Mouse (Mus musculus) kidney, postnatal 0 days (tissue): Measurements from ENCODE around the gene Ccm2. TPM values are rescaled to one million over a fixed set of nuclear protein-coding genes. Genes with fewer than 3 reads are reported as not detected.
A peak's percentile ranks its signal among the peaks of the same experiment; 100 is the strongest.

Source experiments
- ATAC-seq: fragments of 200-750 bp; cut with Nextera tagmentation; replicated peaks from 2 replicates; pipeline ENCODE4 v1.8.0; 2017; ENCODE audit warnings: low read depth, moderate number of reproducible peaks, moderate TSS enrichment, moderate library complexity; ENCODE audit not compliant: low FRiP score
- DNase-seq: peaks from one replicate; pipeline ENCODE4 v3.0.0-alpha.2; 2016; ENCODE audit warnings: low spot score
- H3K27ac ChIP-seq: fragments of 300-500 bp; sonication (generic); 2 replicates; pipeline ENCODE4 v1.5.1; 2014; ENCODE audit warnings: mild to moderate bottlenecking
- H3K27me3 ChIP-seq: fragments of 300-500 bp; sonication (generic); 2 replicates; pipeline ENCODE4 v1.6.1; 2014; ENCODE audit warnings: low read length, mixed read lengths; ENCODE audit not compliant: insufficient read depth
- H3K36me3 ChIP-seq: fragments of 300-500 bp; sonication (generic); 2 replicates; pipeline ENCODE4 v1.6.1; 2014; ENCODE audit warnings: low read length, mixed read lengths; ENCODE audit not compliant: insufficient read depth
- H3K4me1 ChIP-seq: fragments of 300-500 bp; sonication (generic); replicated peaks from 2 replicates; pipeline ENCODE4 v1.6.1; 2014; ENCODE audit warnings: antibody characterized with exemption, low read length, mixed read lengths; ENCODE audit not compliant: insufficient read depth
- H3K4me2 ChIP-seq: fragments of 300-500 bp; sonication (generic); 2 replicates; pipeline ENCODE4 v1.6.1; 2014; ENCODE audit warnings: mild to moderate bottlenecking, low read length, moderate library complexity, mixed read lengths
- H3K4me3 ChIP-seq: fragments of 300-500 bp; sonication (generic); replicated peaks from 2 replicates; pipeline ENCODE4 v1.5.1; 2014; ENCODE audit warnings: low read depth, low read length
- H3K9ac ChIP-seq: fragments of 300-500 bp; sonication (generic); 2 replicates; pipeline ENCODE4 v1.6.1; 2014; ENCODE audit warnings: low read depth, low read length
- H3K9me3 ChIP-seq: fragments of 300-500 bp; sonication (generic); replicated peaks from 2 replicates; pipeline ENCODE4 v1.6.1; 2016; ENCODE audit warnings: low read length, inconsistent platforms, mixed read lengths
- CTCF ChIP-seq: IDR thresholded peaks from 2 replicates; pipeline ENCODE4 v1.5.1; 2016; ENCODE audit warnings: antibody characterized with exemption, low read depth, mild to moderate bottlenecking, moderate library complexity
- WGBS: fragments of 180-500 bp; shearing (Covaris S2); extraction: QIAGEN DNeasy Blood & Tissue Kit; methylation state at CpG from one replicate; pipeline ENCODE4 v1.1.7; 2014; 5-methylcytosine and 5-hydroxymethylcytosine counted together
- polyA plus RNA-seq: library from polyadenylated mRNA; unstranded; fragments of >200 nt; fragmentation: Nextera tagmentation; extraction: Ambion mirVana; gene quantifications from 2 replicates; pipeline ENCODE4 v1.2.1, GENCODE M21; 2015

Ccm2 gene
- polyA plus RNA-seq, 1 experiment from 2014 or later = 63.8 TPM

DNA sequence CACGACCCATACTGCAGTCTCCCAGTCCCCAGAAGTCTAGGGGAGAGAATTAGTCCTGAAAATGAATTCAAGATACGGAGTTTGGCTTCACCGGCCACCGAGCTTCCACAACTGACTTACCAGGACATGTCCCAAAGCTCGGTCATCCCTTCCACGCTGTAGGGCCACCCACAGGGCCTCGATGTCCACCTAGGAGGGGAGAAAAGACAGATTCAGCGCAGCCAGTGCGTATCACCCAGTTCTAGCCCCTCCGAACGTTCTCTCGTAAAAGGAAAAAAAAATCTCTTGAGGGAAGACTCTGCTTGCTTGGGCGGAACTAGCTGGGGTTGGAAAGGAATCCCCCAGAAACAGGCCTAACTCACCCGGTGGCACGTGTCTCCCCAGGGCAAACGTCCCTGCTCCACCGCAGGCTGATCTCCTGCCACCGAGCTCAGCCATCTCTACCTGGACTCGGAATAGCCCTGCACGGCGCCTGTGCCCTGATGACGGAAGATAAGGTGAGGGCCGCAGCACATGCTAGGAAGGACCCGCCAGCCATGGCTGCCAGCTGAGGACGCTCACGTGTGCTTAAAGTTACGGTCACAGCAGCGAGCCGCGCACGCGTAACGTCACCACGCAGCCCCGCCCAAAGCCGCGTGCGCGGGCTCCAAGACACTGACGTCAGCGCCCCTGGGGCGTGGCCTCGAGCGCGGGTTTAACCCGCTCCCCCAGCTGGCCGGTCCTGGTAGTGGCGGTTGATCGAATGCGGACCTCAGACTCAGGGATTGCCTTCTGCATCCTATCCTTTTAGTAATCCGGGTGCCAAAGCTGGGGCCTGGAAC is 18.3 kb upstream of the Ccm2 start:
- H3K9me3 ChIP-seq = no peaks in the 10 kb centered on the region
- H3K4me3 ChIP-seq = peak overlapping the region; percentile 46
- H3K4me2 ChIP-seq = peak overlapping the region; percentile 70
- no peaks in the 10 kb centered on the region for H3K27me3 ChIP-seq
- peaks cover 6% of the 10 kb centered on the region; the same call in 1 of the 2 replicates for H3K4me1 ChIP-seq
- under 1% methylated on average over 51 of the region's 51 CpGs for WGBS
- DNase-seq = peak; percentile 98
- ATAC-seq = peak; percentile 94
- H3K9ac ChIP-seq = peak overlapping the region; percentile 70
- peak; percentile 84 for TF ChIP-seq CTCF
- H3K36me3 ChIP-seq = peaks cover 24% of the 10 kb centered on the region
- peak overlapping the region; percentile 87 for H3K27ac ChIP-seq

DNA sequence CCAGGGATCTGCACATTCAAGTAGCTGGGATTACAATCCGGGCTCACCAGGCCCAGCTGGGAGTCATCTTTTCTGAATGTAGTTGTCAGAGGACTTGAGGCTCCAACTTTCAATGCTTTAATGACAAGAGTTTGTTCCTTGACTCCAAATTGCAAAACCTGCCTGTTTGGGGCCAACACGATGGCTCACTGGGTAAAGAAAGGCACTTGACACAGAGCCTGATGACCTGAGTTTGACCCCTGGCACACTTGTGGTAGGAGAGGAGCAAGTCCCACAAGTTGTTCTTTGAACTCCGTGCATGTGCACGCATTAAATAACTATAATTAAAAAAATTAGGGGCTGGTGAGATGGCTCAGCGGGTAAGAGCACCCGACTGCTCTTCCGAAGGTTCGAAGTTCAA is 16.7 kb upstream of the Ccm2 start:
- H3K36me3 ChIP-seq = peaks cover 14% of the 10 kb centered on the region
- H3K4me3 ChIP-seq = no peak overlapping the region
- no peak for TF ChIP-seq CTCF
- H3K9ac ChIP-seq = no peak overlapping the region
- H3K27ac ChIP-seq = no peak overlapping the region; the same call in 1 of the 2 replicates
- no peak for DNase-seq
- ATAC-seq = no peak
- no peaks in the 10 kb centered on the region for H3K27me3 ChIP-seq
- 85% methylated on average over 8 of the region's 8 CpGs for WGBS
- no peak overlapping the region for H3K4me2 ChIP-seq
- H3K4me1 ChIP-seq = peaks cover 6% of the 10 kb centered on the region; the same call in 1 of the 2 replicates
- H3K9me3 ChIP-seq = no peaks in the 10 kb centered on the region

DNA sequence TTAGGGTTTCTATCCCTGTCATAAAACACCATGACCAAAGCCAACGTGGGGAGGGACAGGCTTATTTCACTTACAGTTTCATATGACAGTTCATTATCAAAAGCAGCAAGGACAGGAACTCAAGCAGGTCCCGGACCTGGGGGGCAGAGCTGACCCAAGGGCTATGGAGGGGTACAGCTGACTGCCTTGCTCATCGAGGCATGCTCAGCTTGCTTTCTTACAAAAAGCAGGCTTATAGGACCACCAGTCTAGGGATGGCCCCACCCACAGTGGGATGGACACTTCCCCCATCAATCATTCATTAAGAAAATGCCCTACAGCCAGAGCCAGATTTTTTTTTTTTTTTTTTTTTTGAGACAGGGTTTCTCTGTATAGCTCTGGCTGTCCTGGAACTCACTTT is 15.9 kb upstream of the Ccm2 start:
- DNase-seq (no peak), ATAC-seq (no peak)
- WGBS = 81% methylated on average over 3 of the region's 3 CpGs
- Histone ChIP-seq H3K9me3 (no peaks in the 10 kb centered on the region), H3K36me3 (peaks cover 7% of the 10 kb centered on the region), H3K4me2 (no peak overlapping the region), H3K4me3 (no peak overlapping the region), H3K9ac (no peak overlapping the region), H3K27ac (no peak overlapping the region), H3K27me3 (no peaks in the 10 kb centered on the region), H3K4me1 (peaks cover 6% of the 10 kb centered on the region; the same call in 1 of the 2 replicates)
- TF ChIP-seq CTCF = no peak

DNA sequence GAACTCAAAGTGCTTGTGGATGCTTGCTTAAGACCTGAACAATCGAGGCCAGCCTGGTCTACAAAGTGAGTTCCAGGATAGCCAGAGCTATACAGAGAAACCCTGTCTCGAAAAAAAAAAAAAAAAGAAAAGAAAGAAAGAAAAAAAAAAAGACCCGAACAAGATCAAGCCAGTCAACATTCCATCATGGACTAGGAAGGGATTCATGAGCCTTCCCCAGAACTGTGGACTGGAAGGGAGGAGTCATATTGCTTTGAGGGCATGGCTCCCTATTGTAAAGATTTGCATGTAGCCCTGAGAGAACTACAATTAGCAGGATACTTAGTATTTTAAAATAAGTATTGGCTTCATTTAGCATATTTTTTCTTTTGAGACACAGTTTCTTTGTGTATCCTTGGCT is 2.0 kb upstream of the Ccm2 start:
- Histone ChIP-seq H3K4me2 (no peak overlapping the region), H3K27ac (no peak overlapping the region), H3K4me1 (peaks cover 7% of the 10 kb centered on the region; the same call in 1 of the 2 replicates), H3K9me3 (no peaks in the 10 kb centered on the region), H3K9ac (no peak overlapping the region), H3K4me3 (no peak overlapping the region), H3K27me3 (no peaks in the 10 kb centered on the region), H3K36me3 (no peaks in the 10 kb centered on the region)
- DNase-seq (no peak), ATAC-seq (no peak)
- 88% methylated on average over 3 of the region's 3 CpGs for WGBS
- no peak for TF ChIP-seq CTCF

DNA sequence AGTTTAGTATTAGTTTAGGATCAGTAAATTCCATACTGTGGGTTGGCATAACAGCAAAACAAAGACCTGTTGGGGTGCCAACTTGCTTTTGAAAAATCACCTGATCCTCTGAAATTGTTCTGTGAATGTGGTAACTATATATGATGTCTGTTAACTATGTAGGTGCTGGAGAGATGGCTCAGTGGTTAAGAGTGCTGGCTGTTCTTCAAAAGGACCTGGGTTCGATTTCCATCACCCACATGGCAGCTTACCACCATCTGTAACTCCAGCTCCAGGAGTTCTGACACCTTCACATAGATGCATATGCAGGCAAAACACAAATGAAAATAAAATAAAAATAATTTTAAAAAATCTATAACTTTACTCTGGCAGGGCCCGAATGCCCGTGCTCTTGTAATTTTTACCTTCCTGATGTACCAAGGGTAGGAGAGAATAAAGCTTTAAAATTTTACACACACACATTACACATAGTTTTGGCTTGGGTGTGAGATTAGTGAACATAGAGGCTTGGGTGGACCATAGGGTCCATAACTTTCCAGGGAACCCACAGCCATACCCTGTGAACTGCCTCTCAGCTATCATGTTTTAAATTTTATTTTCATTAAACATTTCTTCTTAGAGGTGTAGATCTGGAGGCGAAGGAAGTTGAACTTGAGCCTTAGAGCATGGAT is 1.4 kb upstream of the Ccm2 start:
- peaks cover 7% of the 10 kb centered on the region; the same call in 1 of the 2 replicates for H3K4me1 ChIP-seq
- ATAC-seq (no peak), DNase-seq (no peak)
- no peaks in the 10 kb centered on the region for H3K9me3 ChIP-seq
- no peaks in the 10 kb centered on the region for H3K36me3 ChIP-seq
- no peak overlapping the region for H3K9ac ChIP-seq
- no peak overlapping the region for H3K4me3 ChIP-seq
- 93% methylated on average over 4 of the region's 4 CpGs for WGBS
- H3K27ac ChIP-seq = peak overlapping the region; percentile 98; the same call in 1 of the 2 replicates
- no peak overlapping the region; the same call in 1 of the 2 replicates for H3K4me2 ChIP-seq
- H3K27me3 ChIP-seq = no peaks in the 10 kb centered on the region
- TF ChIP-seq CTCF = no peak

DNA sequence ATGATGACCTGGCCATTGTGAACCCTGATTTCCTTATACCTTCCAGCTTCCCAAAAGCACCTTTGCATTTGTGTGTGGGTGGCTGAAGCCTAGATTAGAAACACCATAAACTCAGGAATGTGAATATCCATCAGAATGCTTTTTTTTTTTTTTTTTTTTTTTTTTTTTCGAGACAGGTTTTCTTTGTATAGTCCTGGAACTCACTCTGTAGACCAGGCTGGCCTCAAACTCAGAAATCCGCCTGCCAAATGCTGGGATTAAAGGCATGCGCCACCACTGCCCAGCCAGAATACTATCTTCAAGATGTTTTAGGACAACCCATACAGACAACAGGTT is 862 bp upstream of the Ccm2 start:
- 23% methylated on average over 3 of the region's 3 CpGs for WGBS
- Histone ChIP-seq H3K36me3 (no peaks in the 10 kb centered on the region), H3K9ac (peak overlapping the region; percentile 92), H3K4me2 (peak overlapping the region; percentile 72), H3K4me3 (peak overlapping the region; percentile 83), H3K4me1 (peaks cover 7% of the 10 kb centered on the region; the same call in 1 of the 2 replicates), H3K27ac (peak overlapping the region; percentile 98), H3K9me3 (no peaks in the 10 kb centered on the region), H3K27me3 (no peaks in the 10 kb centered on the region)
- ATAC-seq (0 out of 2 replicates have a peak, but pooled peaks have one; percentile 7), DNase-seq (no peak)
- no peak for TF ChIP-seq CTCF
